Mouse (Mus musculus) ES-Bruce4 (cell line): Measurements from ENCODE around the gene Bsnd. TPM values are rescaled to one million over a fixed set of nuclear protein-coding genes. Genes with fewer than 3 reads are reported as not detected.

Experiments used
- H3K27ac ChIP-seq: 2 replicates; pipeline ENCODE4 v1.5.1; 2012; ENCODE audit warnings: low read length, inconsistent platforms; ENCODE audit not compliant: insufficient read depth
- H3K27me3 ChIP-seq: 2 replicates; pipeline ENCODE4 v1.6.1; 2012; ENCODE audit warnings: mild to moderate bottlenecking, low read length, inconsistent platforms; ENCODE audit not compliant: control insufficient read depth, poor library complexity, insufficient read depth, severe bottlenecking
- H3K36me3 ChIP-seq: 2 replicates; pipeline ENCODE4 v1.6.1; 2012; ENCODE audit warnings: inconsistent platforms, mild to moderate bottlenecking, low read length, moderate library complexity; ENCODE audit not compliant: control insufficient read depth, poor library complexity, insufficient read depth, severe bottlenecking
- H3K4me1 ChIP-seq: one replicate; pipeline ENCODE4 v1.8.1; 2011; ENCODE audit warnings: low read length; ENCODE audit not compliant: control insufficient read depth, insufficient read depth
- H3K4me3 ChIP-seq: 2 replicates; pipeline ENCODE4 v1.5.1; 2011; ENCODE audit warnings: low read depth, mild to moderate bottlenecking, low read length
- H3K9ac ChIP-seq: 2 replicates; pipeline ENCODE4 v1.6.1; 2012; ENCODE audit warnings: low read depth, mild to moderate bottlenecking, inconsistent platforms; ENCODE audit not compliant: poor library complexity, severe bottlenecking
- H3K9me3 ChIP-seq: replicated peaks from 2 replicates; pipeline ENCODE4 v1.6.1; 2012; ENCODE audit warnings: mild to moderate bottlenecking, low read length, inconsistent platforms; ENCODE audit not compliant: control insufficient read depth, poor library complexity, insufficient read depth, severe bottlenecking
- CTCF ChIP-seq: IDR thresholded peaks from one replicate; pipeline ENCODE4 v1.8.1; 2011; ENCODE audit warnings: low read depth, low read length
- EP300 ChIP-seq: IDR thresholded peaks from 2 replicates; pipeline ENCODE4 v1.6.1; 2011; ENCODE audit warnings: low read depth, low read length; ENCODE audit not compliant: insufficient read depth
- POLR2A ChIP-seq: IDR thresholded peaks from one replicate; pipeline ENCODE4 v1.8.1; 2011; ENCODE audit warnings: low read length; ENCODE audit not compliant: insufficient read depth
- polyA plus RNA-seq: library from polyadenylated mRNA; stranded (reverse); fragments of >200 nt; gene quantifications from 2 replicates; pipeline ENCODE4 v1.2.4, GENCODE M21; 2011; ENCODE audit warnings: low read depth; ENCODE audit not compliant: missing spikeins, insufficient read depth, insufficient read length

Gene Bsnd
- polyA plus RNA-seq, 1 experiment, result not detected

DNA sequence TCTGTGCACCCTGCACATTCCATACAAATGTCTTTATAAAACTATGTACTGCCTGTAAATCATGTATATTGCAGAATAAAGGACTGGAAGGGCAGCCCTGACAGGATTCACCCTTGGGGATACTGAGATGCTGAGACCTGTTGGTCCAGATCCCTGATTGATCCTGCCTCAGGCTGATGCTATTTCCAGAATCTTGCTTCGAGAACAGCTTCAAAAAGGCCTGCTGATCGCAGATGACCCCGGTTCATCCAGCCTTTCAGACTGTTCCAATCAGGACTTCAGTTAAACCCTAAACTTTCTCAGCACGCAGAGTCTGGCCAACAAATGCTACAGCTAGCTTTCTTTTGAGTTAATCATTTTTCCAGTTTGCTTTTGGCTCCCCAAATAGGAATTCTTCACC is 17.8 kb upstream of the Bsnd start:
- Histone ChIP-seq H3K4me3 (no peak overlapping the region), H3K27me3 (no peaks in the 10 kb centered on the region), H3K9me3 (no peaks in the 10 kb centered on the region), H3K27ac (no peak overlapping the region), H3K36me3 (no peaks in the 10 kb centered on the region), H3K9ac (no peak overlapping the region), H3K4me1 (no peaks in the 10 kb centered on the region)
- TF ChIP-seq POLR2A, result no peak
- TF ChIP-seq CTCF, result no peak
- TF ChIP-seq EP300, result no peak

- Histone ChIP-seq H3K27me3 (no peaks in the 10 kb centered on the region), H3K27ac (no peak overlapping the region), H3K4me1 (no peaks in the 10 kb centered on the region), H3K9ac (no peak overlapping the region), H3K36me3 (no peaks in the 10 kb centered on the region), H3K9me3 (no peaks in the 10 kb centered on the region), H3K4me3 (no peak overlapping the region)
- TF ChIP-seq EP300 (no peak), POLR2A (no peak), CTCF (no peak)
Observed at GRCm38 (mm10) chr4:106505453-106506058, 13.5 kb upstream of the Bsnd start.

GRCm38 (mm10) chr4:106503578-106503977 is 11.5 kb upstream of the Bsnd start:
- no peaks in the 10 kb centered on the region for H3K36me3 ChIP-seq
- no peak overlapping the region for H3K4me3 ChIP-seq
- no peak overlapping the region for H3K27ac ChIP-seq
- no peaks in the 10 kb centered on the region for H3K9me3 ChIP-seq
- H3K27me3 ChIP-seq, result no peaks in the 10 kb centered on the region
- H3K4me1 ChIP-seq, result no peaks in the 10 kb centered on the region
- no peak overlapping the region for H3K9ac ChIP-seq
- TF ChIP-seq POLR2A (no peak), CTCF (peak; percentile 19)

DNA sequence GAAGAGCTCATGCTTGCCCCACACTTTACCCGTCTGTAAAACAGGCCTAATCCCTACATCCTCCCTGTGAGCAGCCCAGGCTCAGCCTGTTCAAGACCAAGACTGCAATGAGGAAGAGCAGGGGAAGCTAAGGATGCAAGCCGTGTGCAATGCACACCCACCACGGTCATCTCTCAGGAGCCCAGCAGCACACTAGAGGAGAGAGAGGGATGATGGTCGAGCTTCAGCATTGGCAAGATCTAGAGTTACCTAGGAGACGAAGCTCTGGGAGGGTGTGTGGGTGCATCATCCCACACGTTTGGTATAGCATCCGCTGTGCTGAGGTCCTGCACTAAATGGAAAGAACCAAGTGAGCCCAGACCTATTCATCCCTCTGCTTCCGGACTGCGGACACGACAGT is 8.0 kb upstream of the Bsnd start:
- H3K27ac ChIP-seq, result no peak overlapping the region
- TF ChIP-seq POLR2A (no peak), CTCF (no peak), EP300 (no peak)
- H3K9me3 ChIP-seq, result no peaks in the 10 kb centered on the region
- no peak overlapping the region for H3K4me3 ChIP-seq
- H3K4me1 ChIP-seq, result no peaks in the 10 kb centered on the region
- H3K36me3 ChIP-seq, result no peaks in the 10 kb centered on the region
- no peak overlapping the region for H3K9ac ChIP-seq
- no peaks in the 10 kb centered on the region for H3K27me3 ChIP-seq

DNA sequence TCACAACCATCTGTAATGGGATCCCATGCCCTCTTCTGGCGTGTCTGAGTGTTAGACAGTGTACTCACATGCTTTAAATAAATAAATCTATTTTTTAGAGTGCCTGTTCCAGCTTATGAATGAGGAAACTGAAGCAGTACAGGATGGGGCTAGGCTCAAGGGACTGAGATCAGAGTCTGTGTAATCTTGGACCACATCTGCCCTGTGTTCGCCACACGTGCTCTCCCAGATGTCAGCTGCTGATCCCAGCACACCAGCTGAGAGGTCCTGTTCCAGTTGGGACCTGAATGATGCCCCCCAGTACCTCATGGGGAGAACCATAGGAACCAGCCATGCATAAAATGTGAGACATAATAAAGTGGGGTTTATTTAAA is 6.4 kb upstream of the Bsnd start:
- no peak overlapping the region for H3K27ac ChIP-seq
- H3K4me3 ChIP-seq, result no peak overlapping the region
- no peaks in the 10 kb centered on the region for H3K4me1 ChIP-seq
- H3K36me3 ChIP-seq, result no peaks in the 10 kb centered on the region
- no peak for TF ChIP-seq POLR2A
- TF ChIP-seq EP300, result no peak
- TF ChIP-seq CTCF, result no peak
- no peaks in the 10 kb centered on the region for H3K9me3 ChIP-seq
- no peak overlapping the region for H3K9ac ChIP-seq
- no peaks in the 10 kb centered on the region for H3K27me3 ChIP-seq

GRCm38 (mm10) chr4:106497776-106498470 is 5.8 kb upstream of the Bsnd start:
- no peaks in the 10 kb centered on the region for H3K4me1 ChIP-seq
- TF ChIP-seq POLR2A (no peak), EP300 (no peak), CTCF (no peak)

More at GRCm38 (mm10) chr4:106497776-106498470, 5.8 kb upstream of the Bsnd start:
- Histone ChIP-seq H3K36me3 (no peaks in the 10 kb centered on the region), H3K27me3 (no peaks in the 10 kb centered on the region), H3K27ac (no peak overlapping the region), H3K9me3 (no peaks in the 10 kb centered on the region), H3K9ac (no peak overlapping the region), H3K4me3 (no peak overlapping the region)
